Mouse (Mus musculus) embryonic facial prominence, embryonic 11.5 days (tissue): Measurements from ENCODE around the gene Esyt2. TPM values are rescaled to one million over a fixed set of nuclear protein-coding genes. Genes with fewer than 3 reads are reported as not detected.

Experiments
- ATAC-seq: fragments of 200-750 bp; cut with Nextera tagmentation; replicated peaks from 2 replicates; pipeline ENCODE4 v1.8.0; 2017; ENCODE audit warnings: low read depth; ENCODE audit not compliant: insufficient number of reproducible peaks, low FRiP score, low TSS enrichment
- DNase-seq: peaks from one replicate; pipeline ENCODE4 v3.0.0-alpha.2; 2015; ENCODE audit warnings: low spot score
- H3K27ac ChIP-seq: fragments of 300-500 bp; sonication (generic); replicated peaks from 2 replicates; pipeline ENCODE4 v1.5.1; 2014; ENCODE audit warnings: mild to moderate bottlenecking, low read depth, low read length, control low read depth
- H3K27me3 ChIP-seq: fragments of 300-500 bp; sonication (generic); 2 replicates; pipeline ENCODE4 v1.6.1; 2014; ENCODE audit warnings: mild to moderate bottlenecking, low read length, moderate library complexity, mixed read lengths; ENCODE audit not compliant: control insufficient read depth, insufficient read depth
- H3K36me3 ChIP-seq: fragments of 300-500 bp; sonication (generic); replicated peaks from 2 replicates; pipeline ENCODE4 v1.6.1; 2014; ENCODE audit warnings: low read depth, mild to moderate bottlenecking, low read length, moderate library complexity, mixed read lengths; ENCODE audit not compliant: control insufficient read depth, insufficient read depth
- H3K4me1 ChIP-seq: fragments of 300-500 bp; sonication (generic); 2 replicates; pipeline ENCODE4 v1.6.1; 2014; ENCODE audit warnings: low read length, mixed read lengths; ENCODE audit not compliant: control insufficient read depth, insufficient read depth
- H3K4me2 ChIP-seq: fragments of 300-500 bp; sonication (generic); 2 replicates; pipeline ENCODE4 v1.6.1; 2014; ENCODE audit warnings: low read depth, mild to moderate bottlenecking, control low read depth, low read length, moderate library complexity
- H3K4me3 ChIP-seq: fragments of 300-500 bp; sonication (generic); 2 replicates; pipeline ENCODE4 v1.5.1; 2014; ENCODE audit warnings: low read depth, low read length, control low read depth
- H3K9ac ChIP-seq: fragments of 300-500 bp; sonication (generic); replicated peaks from 2 replicates; pipeline ENCODE4 v1.6.1; 2014; ENCODE audit warnings: mild to moderate bottlenecking, control low read depth, low read length
- H3K9me3 ChIP-seq: fragments of 300-500 bp; sonication (generic); replicated peaks from 2 replicates; pipeline ENCODE4 v1.6.1; 2016; ENCODE audit warnings: mild to moderate bottlenecking, low read length, inconsistent platforms, mixed read lengths; ENCODE audit not compliant: control insufficient read depth
- WGBS: fragments of 180-500 bp; shearing (Covaris S2); extraction: QIAGEN DNeasy Blood & Tissue Kit; methylation state at CpG from one replicate; pipeline ENCODE4 v1.1.7; 2014; 5-methylcytosine and 5-hydroxymethylcytosine counted together
- microRNA-seq: library from miRNA; unstranded; fragments of <30 nt; microRNA quantifications from one replicate; pipeline ENCODE4, GENCODE M21; 2016; ENCODE audit warnings: borderline number of aligned reads
- polyA plus RNA-seq: library from polyadenylated mRNA; unstranded; fragments of >200 nt; fragmentation: Nextera tagmentation; extraction: Ambion mirVana; gene quantifications from 2 replicates; pipeline ENCODE4 v1.2.1, GENCODE M21; 2014

Gene Esyt2
- polyA plus RNA-seq, 1 experiment from 2014 or later: 21.6 TPM

DNA sequence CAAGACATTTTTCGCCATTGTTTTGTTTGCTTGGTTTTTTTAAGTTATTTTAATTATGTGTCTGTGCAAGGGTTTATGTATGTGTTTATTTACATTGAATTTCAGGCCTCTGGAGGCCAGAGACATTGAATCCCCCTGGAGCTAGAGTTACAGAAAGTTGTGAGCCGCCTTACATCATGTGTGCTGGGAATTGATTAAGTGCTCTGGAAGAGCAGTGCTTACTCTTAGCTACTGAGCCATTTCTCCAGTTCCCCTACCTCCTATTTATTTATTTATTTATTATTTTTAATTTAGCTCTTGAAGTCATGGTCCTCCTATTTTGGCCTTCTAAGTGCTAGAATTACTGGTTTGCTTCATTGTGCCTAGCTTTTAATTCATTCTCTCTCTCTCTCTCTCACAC lies 140.7 kb downstream of the Esyt2 start:
- Histone ChIP-seq H3K4me3 (no peak overlapping the region), H3K27me3 (no peaks in the 10 kb centered on the region), H3K4me1 (no peaks in the 10 kb centered on the region), H3K9me3 (no peaks in the 10 kb centered on the region), H3K9ac (no peak overlapping the region), H3K27ac (no peak overlapping the region), H3K4me2 (no peak overlapping the region), H3K36me3 (peaks cover 2% of the 10 kb centered on the region)
- DNase-seq: no peak
- WGBS: 80% methylated on average over 2 of the region's 2 CpGs
- ATAC-seq: no peak

DNA sequence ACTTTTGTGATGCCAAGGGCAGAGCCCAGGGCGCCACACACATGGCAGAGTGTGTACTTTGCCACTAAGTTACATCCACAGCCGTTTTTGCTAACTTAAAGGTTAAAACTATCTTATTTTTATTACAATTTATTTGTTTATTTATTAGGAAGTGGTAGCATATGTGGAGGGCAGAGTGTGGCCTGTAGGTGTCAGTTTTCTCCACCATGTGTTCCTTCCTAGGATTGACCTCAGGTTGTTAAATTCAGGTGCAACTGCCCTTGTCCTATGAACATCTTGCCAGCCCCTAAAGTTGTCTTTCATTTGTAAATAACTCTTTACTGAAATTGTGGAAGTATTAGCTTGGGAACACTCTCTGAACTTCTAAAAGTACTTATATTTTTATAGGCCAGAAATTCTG lies 144.4 kb downstream of the Esyt2 start:
- Histone ChIP-seq H3K4me1 (no peaks in the 10 kb centered on the region), H3K4me3 (no peak overlapping the region), H3K4me2 (no peak overlapping the region), H3K27me3 (no peaks in the 10 kb centered on the region), H3K9me3 (no peaks in the 10 kb centered on the region), H3K27ac (no peak overlapping the region), H3K9ac (no peak overlapping the region), H3K36me3 (peaks cover 3% of the 10 kb centered on the region)
- no peak for DNase-seq
- 80% methylated on average over 2 of the region's 2 CpGs for WGBS
- no peak for ATAC-seq

DNA sequence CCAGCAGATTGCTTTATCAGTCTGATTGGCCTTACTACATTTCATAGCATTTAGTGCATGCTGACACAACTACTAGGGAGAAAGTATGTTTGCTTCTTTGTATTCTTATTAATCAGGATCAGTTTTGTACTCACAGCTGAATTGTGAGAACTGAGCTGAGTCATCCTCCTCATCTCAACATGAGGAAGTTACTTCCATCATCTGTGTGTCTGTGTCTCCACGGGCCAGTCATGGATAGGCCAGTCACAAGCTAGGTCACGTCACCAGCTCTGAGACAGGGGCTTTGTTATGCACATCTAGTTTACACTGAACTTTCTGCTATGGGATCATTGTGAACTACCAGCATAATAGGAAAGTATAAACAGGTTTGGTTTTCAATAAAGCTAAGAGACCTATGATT lies 152.7 kb downstream of the Esyt2 start:
- peaks cover under 1% of the 10 kb centered on the region for H3K36me3 ChIP-seq

DNA sequence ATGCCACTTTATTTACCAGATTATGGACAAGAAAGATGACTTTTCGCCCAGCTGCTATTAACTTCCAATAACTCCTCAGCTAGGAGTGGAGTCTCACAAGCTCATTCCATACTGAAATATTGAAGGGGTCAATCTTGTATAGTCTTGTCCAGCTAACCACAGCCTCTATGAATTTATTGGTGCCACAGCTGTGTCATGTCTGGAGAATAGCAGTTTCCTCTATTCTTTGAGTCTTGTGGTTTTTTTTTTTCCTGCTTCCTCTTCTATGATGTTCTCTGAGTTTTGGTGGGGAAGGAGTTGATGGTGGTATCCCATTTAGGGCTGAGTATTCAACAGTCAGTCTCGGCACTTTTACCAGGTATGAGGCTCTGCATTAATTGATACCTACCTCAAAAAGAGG lies 154.2 kb downstream of the Esyt2 start:
- no peaks in the 10 kb centered on the region for H3K4me1 ChIP-seq
- H3K9ac ChIP-seq: no peak overlapping the region
- H3K27me3 ChIP-seq: no peaks in the 10 kb centered on the region
- no peak for ATAC-seq
- H3K9me3 ChIP-seq: no peaks in the 10 kb centered on the region
- no peak overlapping the region for H3K27ac ChIP-seq
- no peaks in the 10 kb centered on the region; the same call in none of the 2 replicates for H3K36me3 ChIP-seq
- DNase-seq: no peak
- H3K4me2 ChIP-seq: no peak overlapping the region
- H3K4me3 ChIP-seq: no peak overlapping the region
- 86% methylated on average over 2 of the region's 2 CpGs for WGBS

More for the DNA sequence above, 152.7 kb downstream of the Esyt2 start:
- H3K27me3 ChIP-seq: no peaks in the 10 kb centered on the region
- no peak overlapping the region for H3K4me3 ChIP-seq
- H3K9ac ChIP-seq: no peak overlapping the region
- DNase-seq (no peak), ATAC-seq (no peak)
- 96% methylated on average over 2 of the region's 2 CpGs for WGBS
- H3K4me2 ChIP-seq: no peak overlapping the region
- no peaks in the 10 kb centered on the region for H3K9me3 ChIP-seq
- no peaks in the 10 kb centered on the region for H3K4me1 ChIP-seq
- H3K27ac ChIP-seq: no peak overlapping the region

DNA sequence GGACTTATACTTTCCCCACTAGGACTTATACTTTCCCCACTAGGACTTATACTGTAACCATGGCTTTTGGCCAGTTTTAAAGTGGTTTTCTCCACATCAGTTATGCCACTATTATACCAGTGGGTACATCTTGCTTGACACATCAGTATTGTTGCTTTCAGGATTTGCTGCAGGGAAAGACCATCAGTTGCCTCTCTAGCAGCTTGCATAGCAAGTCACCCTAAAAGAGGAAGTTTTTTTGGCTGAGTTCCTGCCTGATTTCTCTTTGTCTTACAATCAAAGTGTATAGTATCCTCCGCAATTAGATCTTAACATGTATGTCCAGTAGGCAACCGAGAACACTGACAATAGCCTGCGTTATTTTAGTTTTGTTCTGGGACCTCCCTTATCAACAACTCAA lies 155.1 kb downstream of the Esyt2 start:
- no peaks in the 10 kb centered on the region for H3K4me1 ChIP-seq
- peaks cover 4% of the 10 kb centered on the region for H3K36me3 ChIP-seq
- H3K9me3 ChIP-seq: no peaks in the 10 kb centered on the region
- no peak overlapping the region for H3K4me2 ChIP-seq
- no peak overlapping the region for H3K4me3 ChIP-seq
- 94% methylated on average over 3 of the region's 3 CpGs for WGBS
- ATAC-seq: no peak
- H3K9ac ChIP-seq: no peak overlapping the region
- no peaks in the 10 kb centered on the region for H3K27me3 ChIP-seq
- no peak for DNase-seq
- H3K27ac ChIP-seq: no peak overlapping the region

DNA sequence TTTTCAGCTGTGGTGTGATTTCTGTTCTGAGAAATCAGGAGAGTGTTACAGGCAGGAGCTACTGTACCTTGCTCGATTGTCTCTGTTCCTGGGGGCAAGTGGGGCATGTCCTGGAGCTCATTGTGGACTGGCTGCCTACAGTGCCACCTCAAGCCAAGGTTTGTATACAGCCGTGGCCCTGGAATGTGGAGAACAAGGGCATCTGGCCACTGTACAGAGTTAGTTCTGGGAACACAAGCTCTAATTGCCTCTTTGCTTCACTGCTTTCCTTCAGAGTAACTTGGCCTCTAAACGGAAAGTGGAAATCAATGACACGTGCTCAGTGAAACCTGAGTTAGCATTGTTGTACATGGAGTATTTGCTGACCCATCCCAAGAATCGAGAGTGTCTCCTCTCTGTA lies 157.6 kb downstream of the Esyt2 start:
- Histone ChIP-seq H3K9me3 (no peaks in the 10 kb centered on the region), H3K27ac (no peak overlapping the region), H3K9ac (no peak overlapping the region), H3K4me3 (no peak overlapping the region), H3K4me2 (no peak overlapping the region), H3K27me3 (no peaks in the 10 kb centered on the region), H3K36me3 (peaks cover 4% of the 10 kb centered on the region), H3K4me1 (no peaks in the 10 kb centered on the region)
- DNase-seq (no peak), ATAC-seq (no peak)
- WGBS: 84% methylated on average over 5 of the region's 5 CpGs

Small RNA genes within 50 kb of the gene (microRNA-seq; reads per million reads assigned to microRNA genes)
- not detected for gene Gm23190

Other genes starting within 250 kb of the Esyt2 start
- 70.8 and 80.2 TPM in 2 replicates for gene Zfp386, start 233.5 kb upstream of the Esyt2 start, polyA plus RNA-seq
- gene Vipr2, start 203.5 kb upstream of the Esyt2 start, polyA plus RNA-seq: 2.5 and 3.3 TPM in 2 replicates
- gene Wdr60, start 18.2 kb upstream of the Esyt2 start, polyA plus RNA-seq: 16.0 and 17.2 TPM in 2 replicates
- not detected in 2 replicates for gene Gm11027, start 5.8 kb upstream of the Esyt2 start, polyA plus RNA-seq
- 42.8 and 47.7 TPM in 2 replicates for gene Ncapg2, start 124.2 kb downstream of the Esyt2 start, polyA plus RNA-seq
- 0.79 and 0.99 TPM in 2 replicates for gene Ptprn2, start 204.5 kb downstream of the Esyt2 start, polyA plus RNA-seq